Mouse (Mus musculus): ENCODE data around the gene Zpbp2.

Gene Zpbp2

DNA sequence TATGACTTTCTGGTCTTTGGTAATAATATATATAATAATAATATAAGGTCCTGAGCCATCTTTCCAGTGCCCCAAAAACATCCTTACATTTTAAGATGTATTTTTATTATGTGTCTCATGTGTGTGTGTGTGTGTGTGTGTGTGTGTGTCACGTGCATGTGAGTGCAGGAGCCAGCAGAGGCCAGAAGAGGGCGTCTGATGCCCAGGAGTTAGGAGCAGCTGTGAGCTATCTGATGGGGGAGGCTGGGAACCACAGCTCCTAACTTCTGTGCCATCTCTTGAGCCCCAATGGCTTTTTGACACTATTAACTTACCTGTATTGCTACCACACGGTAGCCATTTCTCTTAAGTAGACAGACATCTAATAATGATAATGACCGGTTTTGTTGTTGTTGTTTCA, 3.1 kb downstream of the Zpbp2 start:
- in situ Hi-C loops (cut with MboI; ENCODE audit: low sequenced_read_pairs) = no loop called here

GRCm38 (mm10) chr11:98555124-98555700, 4.3 kb downstream of the Zpbp2 start:
- in situ Hi-C loops (cut with MboI; ENCODE audit: low sequenced_read_pairs) = no loop called here

DNA sequence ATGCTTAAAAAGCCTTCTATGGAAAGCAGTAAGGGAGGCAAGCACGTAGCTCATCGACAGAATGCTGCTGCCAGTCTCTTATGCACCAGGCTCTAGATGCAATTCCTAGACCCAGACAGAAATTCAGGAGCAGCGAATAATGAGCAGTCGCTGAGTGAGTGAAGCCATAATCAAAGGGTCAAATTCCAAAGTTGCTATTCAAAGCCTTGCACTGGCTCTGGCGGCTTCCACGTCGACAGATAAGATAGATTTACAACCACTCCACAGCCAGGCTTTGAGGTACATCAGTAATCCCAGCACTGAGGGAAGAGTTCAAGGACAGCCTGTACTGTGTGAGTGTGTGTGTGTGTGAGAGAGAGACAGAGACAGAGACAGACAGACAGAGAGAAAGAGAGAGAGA, 10.0 kb downstream of the Zpbp2 start:
- in situ Hi-C loops (cut with MboI; ENCODE audit: low sequenced_read_pairs) = no loop called here

GRCm38 (mm10) chr11:98563025-98563424, 12.1 kb downstream of the Zpbp2 start:
- in situ Hi-C loops (cut with MboI; ENCODE audit: low sequenced_read_pairs) = no loop called here

DNA sequence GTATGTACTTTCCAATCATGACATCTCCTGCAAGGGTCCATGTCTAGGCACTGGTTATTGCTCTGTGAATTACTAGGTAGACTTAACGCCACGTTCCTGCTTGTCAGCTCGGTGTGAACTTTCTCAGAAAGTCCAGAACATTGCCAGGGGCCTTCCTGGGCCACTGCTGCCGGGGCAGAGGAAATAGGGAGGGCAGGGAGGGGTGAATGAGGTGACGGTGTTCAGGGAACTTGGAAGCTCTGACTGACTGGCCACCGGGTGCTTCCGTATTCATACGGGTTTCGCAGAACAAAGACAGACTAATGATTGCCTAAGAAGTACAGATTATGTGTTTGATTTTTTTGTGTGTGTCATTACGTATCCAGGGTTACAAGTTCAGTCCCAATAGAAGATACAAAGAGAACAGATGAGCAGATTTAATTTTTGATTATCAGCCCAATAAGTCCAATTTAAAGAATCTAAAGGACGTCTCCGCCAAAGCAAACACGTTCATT, 13.1 kb downstream of the Zpbp2 start:
- in situ Hi-C loops (cut with MboI; ENCODE audit: low sequenced_read_pairs) = no loop called here

GRCm38 (mm10) chr11:98568326-98568725, 17.4 kb downstream of the Zpbp2 start:
- in situ Hi-C loops (cut with MboI; ENCODE audit: low sequenced_read_pairs) = no loop called here

- in situ Hi-C loops (cut with MboI; ENCODE audit: low sequenced_read_pairs) = no loop called here
Measured at GRCm38 (mm10) chr11:98569461-98569860, 18.6 kb downstream of the Zpbp2 start.

DNA sequence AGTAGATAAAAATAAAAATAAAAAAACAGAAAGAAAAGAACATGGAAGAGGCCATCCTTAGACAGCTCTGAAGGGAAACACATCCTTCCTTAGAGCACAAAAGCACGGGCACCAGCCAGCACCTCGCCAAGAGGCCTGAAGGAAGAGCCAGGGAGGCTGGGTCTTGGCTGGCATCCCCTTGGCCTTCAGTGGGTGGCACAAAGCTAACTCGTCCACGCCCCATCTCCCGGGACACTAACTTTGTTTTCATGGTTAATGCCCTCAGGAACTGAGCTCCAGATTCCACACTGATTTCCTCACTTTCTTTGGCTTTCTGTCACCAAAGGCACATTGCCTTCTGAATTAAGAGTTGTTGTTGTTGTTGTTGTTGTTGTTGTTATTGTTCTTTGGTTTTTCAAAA, 26.9 kb downstream of the Zpbp2 start:
- in situ Hi-C loops (cut with MboI; ENCODE audit: low sequenced_read_pairs) = no loop called here

DNA sequence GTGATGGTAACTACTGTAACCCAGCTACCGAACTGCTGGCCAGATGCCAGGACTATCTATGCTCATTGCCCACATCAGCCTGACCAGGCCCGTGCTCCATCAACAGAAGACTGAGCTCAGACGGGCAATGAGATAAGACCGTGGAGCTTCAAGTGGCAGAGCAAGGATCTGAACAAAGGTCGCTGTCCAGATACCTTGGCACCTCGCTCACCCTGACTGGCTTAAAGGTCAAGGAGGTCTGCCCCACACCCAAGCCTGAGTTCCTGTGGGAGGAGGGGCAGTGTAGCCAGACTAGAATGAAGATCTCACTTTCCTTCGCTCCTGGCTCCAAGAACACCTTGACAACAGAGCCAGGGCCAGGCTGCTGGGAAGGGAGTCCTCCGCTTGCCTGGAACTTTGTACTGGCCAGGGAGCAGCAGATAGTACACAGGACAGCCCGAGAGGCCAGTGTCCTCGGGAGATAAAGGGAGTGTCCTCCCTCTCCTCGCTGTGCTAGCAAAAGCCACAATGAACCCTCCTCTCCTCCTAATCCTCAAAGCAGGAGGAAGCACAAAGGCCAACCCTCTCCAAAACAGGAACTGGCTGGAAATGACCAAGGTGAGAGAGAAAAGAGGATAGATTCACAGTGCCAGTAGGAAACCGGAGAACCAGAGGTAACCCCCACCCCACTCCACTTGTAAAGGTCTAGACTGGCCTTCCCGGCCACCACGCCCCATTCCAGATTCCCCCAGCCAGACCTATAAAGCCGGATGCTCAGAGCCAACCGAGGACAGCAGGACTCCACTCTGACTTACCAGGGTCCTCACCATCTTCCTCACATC, 29.6 kb downstream of the Zpbp2 start:
- in situ Hi-C loops (cut with MboI; ENCODE audit: low sequenced_read_pairs) = no loop called here

GRCm38 (mm10) chr11:98581286-98582029, 30.6 kb downstream of the Zpbp2 start:
- in situ Hi-C loops (cut with MboI; ENCODE audit: low sequenced_read_pairs) = no loop called here

DNA sequence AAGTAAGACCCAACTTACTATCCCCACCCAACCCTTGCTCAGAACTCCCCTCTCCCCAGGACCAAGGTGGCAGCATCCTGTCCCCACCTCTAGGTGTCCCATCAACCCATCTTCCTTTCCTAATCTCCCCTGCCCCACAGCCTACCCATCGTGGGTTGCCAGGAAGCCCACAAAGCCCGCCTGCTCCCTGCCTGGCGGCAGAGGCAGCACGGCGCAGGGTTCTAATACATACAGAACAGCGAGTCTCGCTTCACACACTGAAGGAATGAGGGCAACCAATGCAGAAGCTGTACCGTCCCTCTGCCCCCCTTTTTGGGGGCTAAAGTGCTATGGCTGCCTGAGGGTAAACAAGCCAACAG, 31.1 kb downstream of the Zpbp2 start:
- in situ Hi-C loops (cut with MboI; ENCODE audit: low sequenced_read_pairs) = no loop called here

GRCm38 (mm10) chr11:98582551-98583264, 31.8 kb downstream of the Zpbp2 start:
- in situ Hi-C loops (cut with MboI; ENCODE audit: low sequenced_read_pairs) = no loop called here

- in situ Hi-C loops (cut with MboI; ENCODE audit: low sequenced_read_pairs) = no loop called here
Measured at GRCm38 (mm10) chr11:98583265-98583552, 32.3 kb downstream of the Zpbp2 start.

- in situ Hi-C loops (cut with MboI; ENCODE audit: low sequenced_read_pairs) = no loop called here
Measured at GRCm38 (mm10) chr11:98583571-98583970, 32.7 kb downstream of the Zpbp2 start.

DNA sequence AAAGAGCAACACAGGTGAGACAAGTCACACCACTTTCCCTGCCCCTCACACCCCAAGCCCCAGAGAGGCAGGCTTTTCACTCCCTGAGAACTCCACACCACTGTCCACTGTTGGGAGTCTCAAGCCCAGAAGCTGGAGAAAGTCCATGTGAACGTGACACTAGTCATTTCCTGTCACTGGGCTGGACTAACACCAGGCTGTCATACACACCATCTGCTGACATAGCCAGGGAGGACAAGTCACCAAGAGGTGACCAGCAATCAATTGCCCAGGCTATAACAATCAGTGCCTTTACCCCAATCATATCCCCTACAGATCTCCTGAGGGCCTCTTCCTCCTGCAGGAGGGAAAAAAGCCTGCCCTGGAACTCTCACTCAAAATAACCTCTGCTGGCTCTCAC, 33.2 kb downstream of the Zpbp2 start:
- in situ Hi-C loops (cut with MboI; ENCODE audit: low sequenced_read_pairs) = no loop called here

DNA sequence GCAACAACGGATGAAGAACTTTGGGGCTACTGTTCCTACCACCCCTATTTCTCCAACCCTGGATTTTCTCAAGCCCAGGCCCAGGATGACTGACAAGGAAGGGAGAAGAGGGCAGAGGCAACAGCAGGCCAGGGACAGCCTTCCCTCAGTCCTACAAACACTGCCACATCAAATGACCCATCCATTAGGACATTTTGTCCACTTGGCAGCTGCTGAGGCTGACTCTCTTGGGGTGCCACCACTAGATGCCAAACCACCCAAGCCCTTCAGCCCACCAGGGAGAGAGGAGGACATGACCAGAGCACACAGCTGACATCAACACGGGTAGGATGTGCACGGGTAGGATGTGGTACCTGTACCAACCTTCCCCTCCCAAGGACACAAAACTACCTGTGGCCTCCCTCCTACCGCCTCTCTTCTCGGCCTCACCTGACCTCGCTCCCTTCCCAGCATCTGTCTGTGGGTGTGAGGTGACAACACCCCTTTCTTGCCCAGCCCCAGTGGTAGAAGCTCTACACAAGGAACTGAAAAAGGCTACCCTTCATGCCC, 33.8 kb downstream of the Zpbp2 start:
- in situ Hi-C loops (cut with MboI; ENCODE audit: low sequenced_read_pairs) = no loop called here

DNA sequence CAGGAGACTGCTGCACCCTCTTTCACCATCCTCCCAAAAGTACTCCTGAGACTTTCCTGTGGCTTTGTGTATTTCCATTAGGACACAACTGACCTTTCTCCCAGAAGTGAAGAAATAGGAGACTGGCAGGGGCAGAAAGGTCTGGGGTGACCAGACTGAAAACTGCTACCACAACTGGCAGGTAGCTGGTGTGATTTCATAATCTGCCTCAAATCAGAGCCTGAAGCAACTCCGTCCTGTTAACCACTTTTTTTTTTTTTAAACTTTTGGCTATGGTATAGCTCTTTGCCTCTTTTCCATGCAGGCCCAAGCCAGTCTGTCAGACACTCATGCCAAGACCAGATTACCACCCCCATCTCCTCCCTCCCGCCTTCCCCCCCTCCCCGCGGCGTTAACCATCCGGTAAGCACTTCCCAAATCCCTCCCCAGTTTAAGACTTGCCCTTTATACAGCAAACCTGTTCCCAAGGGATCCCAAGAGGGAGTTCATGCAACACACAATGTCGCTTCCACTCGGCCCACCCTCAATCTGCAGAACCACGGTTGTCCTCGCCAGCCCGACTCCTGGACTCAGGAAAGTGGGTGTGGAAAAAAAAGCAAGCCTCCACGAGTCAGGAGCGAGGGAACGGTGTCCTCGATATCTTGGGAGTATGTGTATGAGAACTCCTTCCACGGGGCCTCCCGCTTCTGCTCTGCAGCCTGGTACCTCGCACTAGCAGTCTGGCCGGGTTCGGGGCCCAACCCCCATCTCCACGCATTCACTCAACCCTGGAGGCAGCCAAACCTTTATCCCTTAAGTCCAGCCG, 35.4 kb downstream of the Zpbp2 start:
- in situ Hi-C loops (cut with MboI; ENCODE audit: low sequenced_read_pairs) = no loop called here

- in situ Hi-C loops (cut with MboI; ENCODE audit: low sequenced_read_pairs) = no loop called here
Measured at GRCm38 (mm10) chr11:98586892-98587563, 36.1 kb downstream of the Zpbp2 start, which contains the start of gene Ormdl3. Gene Ormdl3, minus strand, starts transcription at chr11:98587368.

GRCm38 (mm10) chr11:98587684-98588546, 37.0 kb downstream of the Zpbp2 start:
- in situ Hi-C loops (cut with MboI; ENCODE audit: low sequenced_read_pairs) = no loop called here
